Mouse (Mus musculus) intestine, embryonic 16.5 days (tissue): ENCODE measurements around the gene Anpep. TPM values are rescaled to one million over a fixed set of nuclear protein-coding genes. Genes with fewer than 3 reads are reported as not detected.
A peak's percentile ranks its signal among the peaks of the same experiment; 100 is the strongest.

Experiments used
- ATAC-seq: fragments of 200-750 bp; cut with Nextera tagmentation; 2 replicates; pipeline ENCODE4 v1.8.0; 2017; ENCODE audit warnings: moderate TSS enrichment, moderate library complexity
- H3K27ac ChIP-seq: fragments of 300-500 bp; sonication (generic); 2 replicates; pipeline ENCODE4 v1.5.1; 2014; ENCODE audit warnings: mild to moderate bottlenecking, low read length
- H3K27me3 ChIP-seq: fragments of 300-500 bp; sonication (generic); replicated peaks from 2 replicates; pipeline ENCODE4 v1.6.1; 2014; ENCODE audit warnings: low read length, control low read depth, mixed read lengths; ENCODE audit not compliant: control insufficient read depth, insufficient read depth
- H3K36me3 ChIP-seq: fragments of 300-500 bp; sonication (generic); 2 replicates; pipeline ENCODE4 v1.6.1; 2014; ENCODE audit warnings: low read length, control low read depth; ENCODE audit not compliant: control insufficient read depth, insufficient read depth
- H3K4me1 ChIP-seq: fragments of 300-500 bp; sonication (generic); 2 replicates; pipeline ENCODE4 v1.6.1; 2014; ENCODE audit warnings: low read length, control low read depth, mixed read lengths; ENCODE audit not compliant: control insufficient read depth, insufficient read depth
- H3K4me2 ChIP-seq: fragments of 300-500 bp; sonication (generic); 2 replicates; pipeline ENCODE4 v1.6.1; 2014; ENCODE audit warnings: low read depth, low read length, control low read depth
- H3K4me3 ChIP-seq: fragments of 300-500 bp; sonication (generic); 2 replicates; pipeline ENCODE4 v1.5.1; 2014; ENCODE audit warnings: mild to moderate bottlenecking, low read length
- H3K9ac ChIP-seq: fragments of 300-500 bp; sonication (generic); 2 replicates; pipeline ENCODE4 v1.6.1; 2014; ENCODE audit warnings: low read depth, low read length
- H3K9me3 ChIP-seq: fragments of 300-500 bp; sonication (generic); 2 replicates; pipeline ENCODE4 v1.6.1; 2016; ENCODE audit warnings: low read length, control low read depth; ENCODE audit not compliant: control insufficient read depth
- WGBS: fragments of 180-500 bp; shearing (Covaris S2); extraction: QIAGEN DNeasy Blood & Tissue Kit; methylation state at CpG from one replicate; pipeline ENCODE4 v1.1.7; 2014; 5-methylcytosine and 5-hydroxymethylcytosine counted together
- polyA plus RNA-seq: library from polyadenylated mRNA; unstranded; fragments of >200 nt; fragmentation: Nextera tagmentation; extraction: Ambion mirVana; gene quantifications from 2 replicates; pipeline ENCODE4 v1.2.1, GENCODE M21; 2015

Anpep gene
- polyA plus RNA-seq, 1 experiment from 2014 or later = 248 TPM

- peak; percentile 55 for ATAC-seq
- 66% methylated on average over 15 of the region's 15 CpGs for WGBS
- peaks cover 28% of the 10 kb centered on the region for H3K4me1 ChIP-seq
- no peaks in the 10 kb centered on the region for H3K27me3 ChIP-seq
- H3K4me2 ChIP-seq = no peak overlapping the region
- H3K36me3 ChIP-seq = no peaks in the 10 kb centered on the region
- peak overlapping the region; percentile 86 for H3K27ac ChIP-seq
- no peak overlapping the region for H3K4me3 ChIP-seq
- H3K9me3 ChIP-seq = no peaks in the 10 kb centered on the region
- H3K9ac ChIP-seq = 0 out of 2 replicates have a peak overlapping the region, but pooled peaks have one; percentile 26
These were observed 29.8 kb upstream of the Anpep start for GRCm38 (mm10) chr7:79890436-79891221.

DNA sequence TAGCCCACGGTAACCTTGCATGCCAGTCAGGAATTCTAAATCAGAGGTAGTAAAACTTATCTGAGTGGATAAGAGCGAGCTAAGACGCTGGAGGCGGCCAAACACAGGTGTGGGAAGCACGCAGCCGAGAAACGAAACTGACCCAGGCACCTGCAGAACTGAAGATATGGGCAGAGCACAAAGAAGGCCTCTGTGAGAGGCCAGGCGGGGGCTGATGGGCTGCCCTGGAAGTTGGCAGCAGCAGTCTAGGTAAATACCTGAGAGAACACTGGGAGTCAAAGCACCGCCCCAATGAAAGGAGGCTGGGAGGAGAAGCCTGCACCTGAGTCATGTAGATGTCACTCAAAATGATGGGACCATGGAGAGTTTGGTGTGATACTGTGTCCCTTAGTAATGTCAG, 27.7 kb upstream of the Anpep start:
- Histone ChIP-seq H3K4me3 (peak overlapping the region; percentile 10; the same call in 1 of the 2 replicates), H3K4me1 (peaks cover 20% of the 10 kb centered on the region), H3K27ac (peak overlapping the region; percentile 79), H3K4me2 (peak overlapping the region; percentile 34; the same call in 1 of the 2 replicates), H3K9ac (0 out of 2 replicates have a peak overlapping the region, but pooled peaks have one; percentile 4), H3K27me3 (no peaks in the 10 kb centered on the region), H3K9me3 (no peaks in the 10 kb centered on the region), H3K36me3 (no peaks in the 10 kb centered on the region)
- ATAC-seq = peak; percentile 85
- WGBS = 55% methylated on average over 9 of the region's 9 CpGs

GRCm38 (mm10) chr7:79883613-79884334, 22.9 kb upstream of the Anpep start:
- H3K9ac ChIP-seq = no peak overlapping the region
- H3K36me3 ChIP-seq = no peaks in the 10 kb centered on the region; the same call in 1 of the 2 replicates
- no peak overlapping the region for H3K4me2 ChIP-seq
- no peak overlapping the region for H3K4me3 ChIP-seq
- WGBS = 76% methylated on average over 7 of the region's 7 CpGs
- H3K9me3 ChIP-seq = no peaks in the 10 kb centered on the region
- H3K27me3 ChIP-seq = no peaks in the 10 kb centered on the region
- no peak for ATAC-seq
- no peak overlapping the region for H3K27ac ChIP-seq
- peaks cover 29% of the 10 kb centered on the region; the same call in 1 of the 2 replicates for H3K4me1 ChIP-seq

DNA sequence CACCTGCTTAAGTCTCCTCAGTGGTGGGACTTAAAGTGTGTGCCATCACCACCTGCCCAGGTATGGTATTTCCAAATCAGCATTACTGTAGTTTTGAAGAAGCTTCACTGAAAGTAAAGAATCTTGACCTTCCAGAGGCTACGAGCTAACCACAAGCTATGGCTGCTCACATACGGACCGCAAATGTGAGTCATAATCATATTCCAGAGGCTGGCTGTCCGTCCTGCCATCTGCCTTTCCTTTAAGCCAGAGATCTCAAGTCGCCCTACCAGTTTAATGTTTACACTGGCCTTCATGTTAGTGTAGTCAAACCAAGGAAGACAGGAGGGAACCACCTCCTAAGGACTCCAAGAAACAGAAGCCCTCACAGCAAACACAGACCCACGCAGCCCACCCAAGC, 21.0 kb upstream of the Anpep start:
- ATAC-seq = no peak
- Histone ChIP-seq H3K4me3 (no peak overlapping the region), H3K4me1 (peaks cover 24% of the 10 kb centered on the region), H3K36me3 (no peaks in the 10 kb centered on the region; the same call in 1 of the 2 replicates), H3K27me3 (no peaks in the 10 kb centered on the region), H3K4me2 (no peak overlapping the region), H3K27ac (no peak overlapping the region), H3K9me3 (no peaks in the 10 kb centered on the region), H3K9ac (no peak overlapping the region)
- WGBS = 76% methylated on average over 6 of the region's 6 CpGs

DNA sequence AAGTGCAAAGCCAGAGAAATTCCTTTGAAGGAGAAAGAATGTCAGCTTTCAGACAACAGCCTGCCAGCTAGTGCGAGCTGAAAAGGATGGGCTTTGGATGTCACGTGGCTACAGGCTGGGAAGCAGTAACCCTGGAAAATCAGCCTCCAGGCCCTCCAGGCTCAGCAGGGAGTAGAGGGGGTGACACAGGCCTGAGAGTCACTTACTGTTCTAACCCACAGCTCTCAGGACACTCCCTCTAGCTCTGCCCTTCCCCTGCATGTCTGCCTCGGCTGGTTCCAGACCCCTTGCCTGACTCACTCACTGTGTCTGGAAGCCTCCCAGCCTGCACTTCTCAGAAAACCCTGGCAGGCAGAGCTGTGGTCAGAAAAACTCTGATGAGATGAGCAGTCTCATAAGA, 20.1 kb upstream of the Anpep start:
- WGBS = 40% methylated on average over 3 of the region's 3 CpGs
- ATAC-seq = no peak
- no peak overlapping the region; the same call in 1 of the 2 replicates for H3K27ac ChIP-seq
- H3K9ac ChIP-seq = no peak overlapping the region
- H3K4me1 ChIP-seq = peaks cover 24% of the 10 kb centered on the region
- no peaks in the 10 kb centered on the region; the same call in 1 of the 2 replicates for H3K36me3 ChIP-seq
- no peaks in the 10 kb centered on the region for H3K9me3 ChIP-seq
- no peak overlapping the region for H3K4me2 ChIP-seq
- no peaks in the 10 kb centered on the region for H3K27me3 ChIP-seq
- no peak overlapping the region for H3K4me3 ChIP-seq

DNA sequence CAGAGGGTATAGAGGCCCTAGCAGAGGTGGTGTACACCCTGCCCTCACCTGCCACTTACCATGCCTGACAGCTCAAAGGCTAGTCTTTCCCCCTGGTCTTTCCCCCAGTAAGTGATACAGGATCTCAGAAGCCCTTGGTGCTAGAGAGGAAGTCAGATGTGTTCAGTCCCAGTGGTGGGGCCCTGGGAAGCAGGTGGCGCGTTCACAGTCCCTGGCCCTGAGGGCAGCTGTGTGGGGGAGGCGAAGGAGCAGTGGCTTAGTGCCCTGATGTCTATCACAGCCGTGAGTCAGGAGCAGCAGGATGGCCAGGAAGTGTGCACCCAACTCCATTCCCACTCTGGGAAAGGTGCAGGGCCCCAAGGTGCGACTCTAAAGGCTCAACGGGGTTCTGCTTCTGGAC, 19.2 kb upstream of the Anpep start:
- H3K27me3 ChIP-seq = no peaks in the 10 kb centered on the region
- peaks cover 24% of the 10 kb centered on the region for H3K4me1 ChIP-seq
- H3K4me3 ChIP-seq = no peak overlapping the region
- no peak overlapping the region for H3K4me2 ChIP-seq
- H3K27ac ChIP-seq = 0 out of 2 replicates have a peak overlapping the region, but pooled peaks have one; percentile 42
- H3K9me3 ChIP-seq = no peaks in the 10 kb centered on the region
- WGBS = 74% methylated on average over 6 of the region's 6 CpGs
- 0 out of 2 replicates have a peak overlapping the region, but pooled peaks have one; percentile 10 for H3K9ac ChIP-seq
- ATAC-seq = peak; percentile 49
- H3K36me3 ChIP-seq = no peaks in the 10 kb centered on the region; the same call in 1 of the 2 replicates

GRCm38 (mm10) chr7:79878455-79879025, 17.7 kb upstream of the Anpep start:
- Histone ChIP-seq H3K4me3 (no peak overlapping the region), H3K27me3 (no peaks in the 10 kb centered on the region), H3K36me3 (no peaks in the 10 kb centered on the region; the same call in 1 of the 2 replicates), H3K27ac (peak overlapping the region; percentile 88), H3K4me2 (no peak overlapping the region), H3K4me1 (peaks cover 24% of the 10 kb centered on the region), H3K9ac (no peak overlapping the region), H3K9me3 (no peaks in the 10 kb centered on the region)
- WGBS = 50% methylated on average over 2 of the region's 2 CpGs
- ATAC-seq = peak; percentile 88

DNA sequence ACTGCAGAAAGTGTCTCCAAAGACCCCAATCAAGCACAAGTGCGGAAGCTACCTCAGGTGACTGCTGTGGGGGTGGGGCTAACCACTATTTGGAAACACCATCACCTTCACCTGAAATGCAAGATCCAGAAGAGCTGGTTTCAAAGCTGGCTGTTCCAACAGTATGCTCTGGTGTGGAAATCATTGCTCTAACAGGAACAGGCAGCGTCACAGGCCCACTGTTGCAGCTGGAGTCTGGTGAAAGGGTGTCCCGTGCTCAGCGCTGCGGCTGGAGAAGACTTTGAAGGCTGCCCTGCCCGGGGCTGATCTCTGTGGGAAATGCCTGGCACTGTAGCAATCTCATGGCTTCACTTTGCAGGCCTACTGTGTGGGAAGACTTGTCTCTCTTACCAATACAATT, 12.5 kb upstream of the Anpep start:
- Histone ChIP-seq H3K9me3 (no peaks in the 10 kb centered on the region), H3K4me3 (no peak overlapping the region), H3K27ac (no peak overlapping the region), H3K4me2 (no peak overlapping the region), H3K36me3 (no peaks in the 10 kb centered on the region), H3K9ac (no peak overlapping the region), H3K27me3 (no peaks in the 10 kb centered on the region), H3K4me1 (peaks cover 8% of the 10 kb centered on the region)
- ATAC-seq = no peak
- WGBS = 88% methylated on average over 6 of the region's 6 CpGs

GRCm38 (mm10) chr7:79871797-79872345, 11.0 kb upstream of the Anpep start:
- Histone ChIP-seq H3K9me3 (no peaks in the 10 kb centered on the region), H3K9ac (no peak overlapping the region), H3K36me3 (no peaks in the 10 kb centered on the region), H3K27me3 (no peaks in the 10 kb centered on the region), H3K27ac (no peak overlapping the region), H3K4me1 (peaks cover 5% of the 10 kb centered on the region), H3K4me3 (no peak overlapping the region), H3K4me2 (no peak overlapping the region)
- WGBS = 83% methylated on average over 6 of the region's 6 CpGs
- ATAC-seq = no peak
